Mouse (Mus musculus): ENCODE measurements around the gene Tfeb.

DNA sequence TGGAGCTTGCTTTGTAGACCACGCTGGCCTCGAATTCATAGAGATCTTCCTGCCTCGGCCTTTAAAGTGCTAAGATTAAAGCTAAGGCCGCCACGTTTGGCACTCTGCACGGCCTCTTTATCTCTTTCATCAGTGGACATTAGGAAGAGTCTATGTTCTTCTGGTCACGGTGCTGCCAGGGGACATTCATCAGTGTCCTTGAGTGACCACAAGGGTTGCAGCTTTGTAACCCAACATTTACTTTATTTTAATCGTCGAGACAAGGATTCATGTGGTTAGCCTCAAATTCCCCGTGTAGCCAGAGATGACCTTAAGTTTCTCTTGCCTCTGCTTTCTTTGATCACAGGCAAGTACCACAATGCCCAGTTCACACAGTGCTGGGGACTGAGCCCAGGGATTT is 43.6 kb downstream of the Tfeb start:
- no peak for TF ChIP-seq MAX (IDR thresholded peaks at IDR 0.05)
- TF ChIP-seq CTCF (IDR thresholded peaks at IDR 0.05; ENCODE audit: control insufficient read depth, insufficient read depth, insufficient read length): no peak
- TF ChIP-seq FOSL1 (IDR thresholded peaks at IDR 0.05; ENCODE audit: insufficient read depth, low read length, poor library complexity, severe bottlenecking): no peak
- no peak for TF ChIP-seq MYOD1 (IDR thresholded peaks at IDR 0.05; ENCODE audit: control insufficient read depth, insufficient read length, low read depth)
- no peak for TF ChIP-seq CEBPB (IDR thresholded peaks at IDR 0.05; ENCODE audit: low read depth)
- no peak for TF ChIP-seq USF1 (IDR thresholded peaks at IDR 0.05; ENCODE audit: low read depth)
